Mouse (Mus musculus) cortical plate, adult 2 months (tissue): ENCODE measurements around the gene Vps41.

Experiments used
- CTCF ChIP-seq: fragments of 200-500 bp; IDR thresholded peaks from 2 replicates; pipeline ENCODE4 v1.5.1; 2011; ENCODE audit warnings: mild to moderate bottlenecking, control low read depth, low read length; ENCODE audit not compliant: insufficient read depth; ENCODE audit errors: extremely low read depth
- POLR2A ChIP-seq: fragments of 200-500 bp; IDR thresholded peaks from 2 replicates; pipeline ENCODE4 v1.6.1; 2011; ENCODE audit warnings: mild to moderate bottlenecking, low read length, control low read depth; ENCODE audit not compliant: insufficient read depth; ENCODE audit errors: extremely low read depth

- no peak for TF ChIP-seq POLR2A
- TF ChIP-seq CTCF, result no peak
Observed at GRCm38 (mm10) chr13:18859389-18859788, 142.3 kb downstream of the Vps41 start.
